In the genomic region with DNA sequence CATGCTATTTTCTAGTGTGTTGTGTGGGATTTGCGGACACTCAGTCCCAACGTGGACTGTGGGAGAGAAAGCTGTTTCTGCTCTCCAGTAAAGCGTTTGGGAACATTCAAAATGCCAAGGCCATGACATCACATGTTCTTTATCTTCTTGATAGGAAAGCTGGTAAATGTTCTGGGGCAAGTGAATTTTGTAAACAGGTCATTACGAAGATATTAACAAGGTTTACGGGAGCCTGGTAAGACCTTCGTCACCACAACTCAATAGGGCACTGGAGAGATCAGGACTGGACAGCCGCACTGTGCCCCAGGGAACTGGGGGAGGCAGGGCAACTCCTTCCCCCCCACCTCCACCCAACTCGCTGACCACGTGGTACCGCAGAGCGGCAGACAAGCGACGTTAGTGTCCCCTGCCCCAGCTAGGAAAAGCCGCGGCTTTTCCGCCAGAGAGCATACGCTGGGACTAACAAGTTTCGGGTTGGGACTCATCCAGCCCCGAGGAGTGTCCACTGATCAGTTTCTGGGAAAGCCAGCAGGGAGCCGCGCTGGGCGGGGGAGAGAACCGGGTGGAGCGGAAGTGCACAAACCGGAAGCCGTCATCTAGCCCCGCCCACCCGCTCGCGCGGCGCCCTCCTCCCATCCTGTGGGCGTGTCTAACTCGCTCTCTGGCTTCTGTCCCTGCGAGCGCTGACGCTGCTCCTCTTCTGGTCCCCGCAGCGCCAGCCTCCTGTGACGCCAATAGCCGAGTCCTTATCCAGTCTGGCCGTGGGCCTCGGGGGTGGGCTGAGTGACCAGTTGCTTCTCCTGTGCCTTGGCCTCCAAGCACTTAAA, we compare ENCODE assay signal across 8 mouse cellular contexts. TPM values are rescaled to one million over a fixed set of nuclear protein-coding genes. Genes with fewer than 3 reads are reported as not detected.
DNase-seq lines count a peak whose midpoint lies in the region; ATAC-seq and TF ChIP-seq lines count a peak whose summit lies in the region.

No protein-coding gene starts in this region.

- H3K4me2 ChIP-seq in forebrain, embryonic 11.5 days (ENCODE audit: low read depth, low read length, severe bottlenecking) = peak overlapping the region; percentile 56
- H3K4me2 ChIP-seq in heart, postnatal 0 days (ENCODE audit: low read depth, low read length) = peak overlapping the region; percentile 66
- peak overlapping the region; percentile 85 for H3K4me2 ChIP-seq in liver, embryonic 16.5 days (ENCODE audit: low read depth, low read length)
- H3K4me2 ChIP-seq in neural tube, embryonic 13.5 days = peak overlapping the region; percentile 60

- H3K36me3 ChIP-seq in forebrain, embryonic 11.5 days (ENCODE audit: control insufficient read depth, insufficient read depth, low read length) = no peaks in the 10 kb centered on the region
- no peaks in the 10 kb centered on the region for H3K36me3 ChIP-seq in heart, postnatal 0 days (replicated peaks; ENCODE audit: control insufficient read depth, insufficient read depth, low read length)
- H3K36me3 ChIP-seq in liver, embryonic 16.5 days (ENCODE audit: control insufficient read depth, insufficient read depth) = no peaks in the 10 kb centered on the region
- H3K36me3 ChIP-seq in neural tube, embryonic 13.5 days = no peaks in the 10 kb centered on the region
- H3K36me3 ChIP-seq in testis, adult 2 months (ENCODE audit: control insufficient read depth, insufficient read depth, low read length) = no peaks in the 10 kb centered on the region

- peak overlapping the region; percentile 97 for H3K27ac ChIP-seq in forebrain, embryonic 11.5 days (ENCODE audit: low read depth, low read length)
- H3K27ac ChIP-seq in heart, postnatal 0 days (ENCODE audit: low read depth) = peak overlapping the region; percentile 99
- H3K27ac ChIP-seq in liver, embryonic 16.5 days (ENCODE audit: low read length) = peak overlapping the region; percentile 97
- H3K27ac ChIP-seq in neural tube, embryonic 13.5 days (replicated peaks) = peak overlapping the region; percentile 97
- H3K27ac ChIP-seq in testis, adult 2 months (ENCODE audit: control insufficient read depth, insufficient read depth, low read depth, low read length) = peak overlapping the region; percentile 99

- H3K4me3 ChIP-seq in forebrain, embryonic 11.5 days (ENCODE audit: low read depth, low read length) = peak overlapping the region; percentile 48
- H3K4me3 ChIP-seq in heart, postnatal 0 days (ENCODE audit: low read depth, low read length) = peak overlapping the region; percentile 57
- H3K4me3 ChIP-seq in liver, embryonic 16.5 days (ENCODE audit: low read depth, low read length) = peak overlapping the region; percentile 79
- peak overlapping the region; percentile 60 for H3K4me3 ChIP-seq in neural tube, embryonic 13.5 days
- peak overlapping the region; percentile 98 for H3K4me3 ChIP-seq in testis, adult 2 months (ENCODE audit: control insufficient read depth, low read depth, low read length)

- whole genome bisulfite sequencing in forebrain, embryonic 11.5 days = under 1% methylated on average over 43 of the region's 43 CpGs
- WGBS in heart, postnatal 0 days = under 1% methylated on average over 41 of the region's 43 CpGs
- WGBS in liver, embryonic 16.5 days (ENCODE audit: insufficient replicate concordance) = under 1% methylated on average over 41 of the region's 43 CpGs
- WGBS in neural tube, embryonic 13.5 days = under 1% methylated on average over 43 of the region's 43 CpGs

- peak; percentile 46 for TF ChIP-seq EP300 in heart, postnatal 0 days (IDR thresholded peaks at IDR 0.05; ENCODE audit: low read depth)

- peak; percentile 88 for TF ChIP-seq POLR2A in testis, adult 2 months (IDR thresholded peaks at IDR 0.05; ENCODE audit: control insufficient read depth, low read depth, low read length)

- no peaks in the 10 kb centered on the region; the same call in 1 of the 2 replicates for H3K4me1 ChIP-seq in forebrain, embryonic 11.5 days (replicated peaks; ENCODE audit: control insufficient read depth, insufficient read depth, low read length)
- H3K4me1 ChIP-seq in heart, postnatal 0 days (ENCODE audit: control insufficient read depth, insufficient read depth) = peaks cover 19% of the 10 kb centered on the region
- peaks cover 21% of the 10 kb centered on the region for H3K4me1 ChIP-seq in liver, embryonic 16.5 days (ENCODE audit: control insufficient read depth, low read depth, low read length)
- peaks cover 19% of the 10 kb centered on the region for H3K4me1 ChIP-seq in neural tube, embryonic 13.5 days (replicated peaks)
- no peaks in the 10 kb centered on the region for H3K4me1 ChIP-seq in testis, adult 2 months (ENCODE audit: control insufficient read depth, insufficient read depth, low read length)

- no peaks in the 10 kb centered on the region for H3K27me3 ChIP-seq in forebrain, embryonic 11.5 days (ENCODE audit: control insufficient read depth, insufficient read depth, low read length)
- H3K27me3 ChIP-seq in heart, postnatal 0 days (ENCODE audit: control insufficient read depth, insufficient read depth, low read length) = no peaks in the 10 kb centered on the region
- H3K27me3 ChIP-seq in liver, embryonic 16.5 days (ENCODE audit: control insufficient read depth, insufficient read depth, low read depth, low read length) = no peaks in the 10 kb centered on the region
- H3K27me3 ChIP-seq in neural tube, embryonic 13.5 days = no peaks in the 10 kb centered on the region
- H3K27me3 ChIP-seq in testis, adult 2 months (ENCODE audit: control insufficient read depth, insufficient read depth, low read length) = no peaks in the 10 kb centered on the region

- H3K9ac ChIP-seq in forebrain, embryonic 11.5 days (ENCODE audit: low read length) = peak overlapping the region; percentile 61
- H3K9ac ChIP-seq in heart, postnatal 0 days (replicated peaks; ENCODE audit: low read depth, low read length) = peak overlapping the region; percentile 60
- peak overlapping the region; percentile 87 for H3K9ac ChIP-seq in liver, embryonic 16.5 days (ENCODE audit: low read depth, low read length)
- H3K9ac ChIP-seq in neural tube, embryonic 13.5 days = peak overlapping the region; percentile 80

- H3K9me3 ChIP-seq in forebrain, embryonic 11.5 days (ENCODE audit: control insufficient read depth, low read length) = no peaks in the 10 kb centered on the region
- H3K9me3 ChIP-seq in heart, postnatal 0 days (replicated peaks; ENCODE audit: control insufficient read depth, low read length) = no peaks in the 10 kb centered on the region
- H3K9me3 ChIP-seq in liver, embryonic 16.5 days (replicated peaks; ENCODE audit: control insufficient read depth, low read length) = no peaks in the 10 kb centered on the region
- H3K9me3 ChIP-seq in neural tube, embryonic 13.5 days = no peaks in the 10 kb centered on the region

- DNase-seq in CD8-positive naive resting alpha-beta T cell, adult 2 months (ENCODE audit: low read depth in 2 of 2, low spot score in 2 of 2) = peak; percentile 93 to 97
- peak; percentile 92 for DNase-seq in c-Kit-positive CD71-negative TER-119-negative erythroid progenitor cells, embryonic 14.5 days (ENCODE audit: low read depth)
- peak; percentile 99 for DNase-seq in forebrain, embryonic 11.5 days (ENCODE audit: low spot score)
- peak; percentile 96 for DNase-seq in heart, postnatal 0 days (ENCODE audit: low spot score)
- peak; percentile 98 to 99 for DNase-seq in kidney, postnatal 4 days

- no peak for TF ChIP-seq CTCF in heart, postnatal 0 days (IDR thresholded peaks at IDR 0.05; ENCODE audit: low read depth)
- TF ChIP-seq CTCF in testis, adult 2 months (IDR thresholded peaks at IDR 0.05; ENCODE audit: control insufficient read depth, insufficient read depth, insufficient replicate concordance, low read depth, low read length) = no peak

- ATAC-seq in forebrain, embryonic 11.5 days (replicated peaks; ENCODE audit: low FRiP score) = peak; percentile 97
- ATAC-seq in heart, postnatal 0 days (ENCODE audit: insufficient read depth, low read depth) = peak; percentile 95
- ATAC-seq in liver, embryonic 16.5 days (ENCODE audit: low read depth) = peak; percentile 95
- ATAC-seq in neural tube, embryonic 13.5 days (ENCODE audit: low read depth) = peak; percentile 98

RNA-seq across cellular contexts. Expression of a gene that starts 16.4 kb away (rescaled TPM):
- 124 and 130 TPM in 2 replicates for polyA plus RNA-seq in forebrain, embryonic 11.5 days (2014; fragmentation: Nextera tagmentation; extraction: Ambion mirVana)
- total RNA-seq in heart, postnatal 0 days (2014; rRNA removed; ENCODE audit: low replicate concordance) = 26.7 and 33.9 TPM in 2 replicates
- 38.0 and 38.5 TPM in 2 replicates for polyA plus RNA-seq in heart, postnatal 0 days (2015; fragmentation: Nextera tagmentation; extraction: Ambion mirVana)
- 46.1 and 47.0 TPM in 2 replicates for polyA plus RNA-seq in liver, embryonic 16.5 days (2015; fragmentation: Nextera tagmentation; extraction: Ambion mirVana)
- polyA plus RNA-seq in neural tube, embryonic 13.5 days (2015; fragmentation: Nextera tagmentation; extraction: Ambion mirVana) = 75.1 and 83.6 TPM in 2 replicates
- 30.3 and 30.5 TPM in 2 replicates for polyA plus RNA-seq in testis, adult 2 months (2012; rRNA removed)

Comparison
In these comparisons a context has a peak if more than half of its experiments do, and no peak if none do; other contexts are left out.
1. Peak in every context shown above with its lines: DNase-seq, ATAC-seq, H3K4me3 ChIP-seq and H3K27ac ChIP-seq.
2. H3K4me3 ChIP-seq: peak in every context shown above with its lines; median percentile 98 in testis, adult 2 months; 79 in liver, embryonic 16.5 days; 60 in neural tube, embryonic 13.5 days; 57 in heart, postnatal 0 days; 48 in forebrain, embryonic 11.5 days.